Mouse (Mus musculus): Measurements from ENCODE around the gene Fars2.

DNA sequence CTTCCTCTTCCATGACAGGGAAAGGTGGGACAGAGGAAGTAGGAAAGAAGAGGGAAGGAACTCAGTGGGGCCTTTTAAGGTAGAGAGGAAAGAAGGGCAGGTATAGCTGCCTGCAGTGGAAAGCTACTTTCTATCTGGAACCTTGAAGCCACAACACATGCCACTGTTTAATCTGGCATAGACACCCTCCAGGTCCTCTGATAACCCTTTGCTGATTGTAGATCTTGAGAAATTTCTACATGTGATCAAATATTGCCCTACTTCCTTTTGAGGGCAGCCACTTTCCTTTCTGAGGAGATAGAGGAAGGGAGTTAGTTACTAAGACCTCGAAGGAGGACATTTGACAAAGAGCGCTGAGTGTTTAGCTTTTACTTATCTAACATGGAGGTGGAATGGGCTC lies 207.4 kb downstream of the Fars2 start:
- TF ChIP-seq CTCF (IDR thresholded peaks at IDR 0.05; ENCODE audit: low read depth, low read length), result no peak
- TF ChIP-seq TAL1 (conservative IDR thresholded peaks at IDR 0.05; ENCODE audit: low read depth, low read length), result no peak
- TF ChIP-seq GATA1 (IDR thresholded peaks at IDR 0.05; ENCODE audit: borderline replicate concordance, low read length), result no peak
- TF ChIP-seq POLR2AphosphoS5 (IDR thresholded peaks at IDR 0.05; ENCODE audit: insufficient replicate concordance, low read depth, low read length), result no peak
- no peak for TF ChIP-seq GATA2 (IDR thresholded peaks at IDR 0.05; ENCODE audit: borderline replicate concordance, low read depth, low read length)
